Mouse (Mus musculus) T-helper 17 cell (primary cell): ENCODE measurements around the gene Arhgap10.

Experiments
- in situ Hi-C, 2 experiments: fragments of 300-600 bp; cut with MboI, MseI; formaldehyde crosslinking; loops; 1 replicate in 1 of 2; 2 replicates in 1 of 2; pipeline ENCODE4 v1.15.1; 2025; ENCODE audit warnings: high pct_unique_total_duplicates in 2 of 2

Arhgap10 gene

DNA sequence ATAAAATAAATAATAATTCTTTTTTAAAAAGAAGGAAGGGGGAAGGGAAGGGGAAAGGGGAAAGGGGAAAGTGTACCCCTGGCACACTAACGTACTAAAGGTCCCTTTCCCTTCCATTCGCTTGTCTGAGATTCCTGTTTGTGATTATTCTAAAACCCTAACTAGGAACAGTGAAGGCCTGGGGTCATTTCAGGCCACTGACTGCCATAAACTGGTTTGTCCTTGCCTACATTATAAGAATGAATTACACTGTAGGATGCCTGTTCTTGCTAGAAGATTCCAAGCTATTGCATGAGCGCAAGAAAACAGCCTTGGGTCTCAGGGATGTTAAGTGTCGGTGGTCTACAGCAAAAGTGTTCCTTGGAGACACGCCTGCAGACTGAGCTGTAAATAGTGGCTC is 263.3 kb downstream of the Arhgap10 start:
- in situ Hi-C loops, result no loop called here

DNA sequence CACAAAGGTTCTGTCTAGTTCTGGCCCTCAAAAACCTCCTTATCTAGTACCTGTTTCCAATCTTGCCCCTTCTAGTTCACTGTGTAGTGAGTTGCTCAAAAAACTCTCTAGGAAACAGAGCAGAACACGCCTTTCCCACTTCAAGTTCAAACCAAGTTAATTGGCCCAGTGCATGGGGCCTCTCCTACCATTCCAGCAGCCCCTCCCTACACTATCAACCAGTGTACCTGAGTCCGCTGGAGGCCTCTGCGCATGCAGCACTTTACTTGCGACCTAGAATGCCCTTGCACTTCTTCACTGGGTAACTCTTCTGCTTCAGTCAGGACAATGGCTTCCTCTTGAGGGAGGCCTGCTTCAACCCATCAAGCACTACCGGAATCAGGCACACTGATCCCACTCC is 266.6 kb downstream of the Arhgap10 start:
- in situ Hi-C loops, result no loop called here

DNA sequence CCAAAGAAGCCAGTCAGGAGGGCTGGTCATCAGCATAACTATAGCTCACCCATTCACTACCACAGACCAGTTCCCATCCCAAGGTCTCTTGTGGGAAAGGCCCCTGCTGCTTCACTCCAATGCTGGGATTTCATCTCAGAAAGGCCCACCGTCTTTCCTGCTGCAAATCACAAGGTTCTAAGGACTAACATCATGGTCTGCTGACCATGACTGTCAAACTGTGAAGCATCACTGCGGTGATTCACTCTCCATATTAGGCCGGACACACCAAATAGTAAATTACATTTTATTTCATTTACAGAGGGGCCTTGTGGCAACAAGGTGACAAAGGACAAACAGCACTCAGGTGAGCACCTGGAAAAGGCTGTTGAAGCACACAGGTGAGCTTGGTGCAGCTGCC is 267.7 kb downstream of the Arhgap10 start:
- in situ Hi-C loops, result no loop called here

DNA sequence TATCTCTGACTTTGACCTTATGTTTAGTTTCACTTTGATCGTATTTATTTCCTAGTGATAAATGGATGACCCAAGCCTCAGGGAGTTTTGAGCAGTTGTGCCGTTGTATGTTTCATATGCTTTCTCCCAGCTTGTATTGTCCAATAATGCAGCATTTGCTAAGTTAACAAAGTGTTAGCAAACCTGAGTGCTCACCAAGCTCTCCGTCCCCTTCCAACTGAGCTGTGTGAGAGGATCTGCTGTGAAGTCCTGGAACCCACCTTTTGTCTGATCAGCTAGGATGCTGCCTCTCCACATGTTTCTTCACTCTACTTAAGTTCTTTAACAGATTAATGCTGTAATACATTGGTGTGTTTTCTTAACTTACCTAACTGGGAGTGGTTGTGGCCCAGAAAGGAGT is 276.4 kb downstream of the Arhgap10 start:
- in situ Hi-C loops, result no loop called here

DNA sequence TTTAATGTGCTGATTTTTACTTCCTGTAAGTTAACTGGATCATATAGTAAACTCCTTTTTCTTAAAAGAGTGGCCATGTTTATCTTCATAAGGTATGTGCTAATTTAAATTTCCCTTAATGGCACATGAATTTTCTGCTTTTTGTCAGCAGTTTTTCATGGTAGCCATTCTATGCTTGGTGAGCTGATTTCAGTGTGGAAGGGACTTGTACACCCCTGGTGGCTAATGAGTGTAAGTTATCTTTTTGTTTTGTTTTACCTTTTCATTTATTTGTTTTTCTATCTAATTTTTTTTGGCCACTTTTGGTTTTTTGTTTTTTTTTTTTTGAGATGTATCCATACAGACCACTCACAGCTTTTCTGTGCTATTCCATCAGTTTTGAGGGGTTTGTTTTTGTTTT is 278.3 kb downstream of the Arhgap10 start:
- in situ Hi-C loops, result no loop called here

DNA sequence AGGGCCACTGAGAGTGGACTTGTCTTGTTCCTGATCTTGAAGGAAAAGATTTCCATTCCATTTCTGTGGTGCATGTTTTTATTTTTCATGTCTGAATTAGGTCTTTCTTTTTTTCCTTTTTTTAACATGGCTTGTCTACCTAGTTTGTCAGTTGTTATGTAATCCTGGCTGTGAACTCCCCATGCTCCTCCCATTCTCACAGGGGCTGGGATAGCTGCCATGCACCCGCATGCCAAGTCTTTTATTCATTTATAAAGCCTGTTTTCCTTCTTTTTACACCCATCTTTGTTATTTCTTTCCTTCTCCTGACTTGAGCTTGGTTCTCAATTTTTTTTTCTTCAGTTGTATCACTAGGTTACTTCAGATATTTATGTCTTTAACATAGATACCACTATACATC is 281.1 kb downstream of the Arhgap10 start:
- in situ Hi-C loops, result no loop called here

DNA sequence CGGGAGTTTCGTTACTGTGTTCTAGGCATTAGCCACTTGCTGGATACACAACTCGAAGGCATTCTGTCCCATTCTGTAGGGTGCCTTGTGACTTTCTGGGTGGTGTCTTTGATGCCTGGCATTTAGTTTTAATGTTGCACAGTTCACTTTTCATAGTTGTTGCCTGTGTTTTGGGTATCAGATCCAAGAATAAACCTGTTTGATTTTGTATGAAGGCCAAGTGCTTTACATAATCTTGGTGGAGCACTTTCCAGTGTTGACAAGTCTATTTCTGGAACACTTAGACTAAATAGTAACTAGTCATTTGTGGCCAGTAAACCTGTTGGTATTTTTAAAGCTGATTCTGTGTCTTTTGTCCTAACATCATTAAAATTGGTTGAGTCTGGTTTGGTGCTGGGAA is 285.3 kb downstream of the Arhgap10 start:
- in situ Hi-C loops, result no loop called here

DNA sequence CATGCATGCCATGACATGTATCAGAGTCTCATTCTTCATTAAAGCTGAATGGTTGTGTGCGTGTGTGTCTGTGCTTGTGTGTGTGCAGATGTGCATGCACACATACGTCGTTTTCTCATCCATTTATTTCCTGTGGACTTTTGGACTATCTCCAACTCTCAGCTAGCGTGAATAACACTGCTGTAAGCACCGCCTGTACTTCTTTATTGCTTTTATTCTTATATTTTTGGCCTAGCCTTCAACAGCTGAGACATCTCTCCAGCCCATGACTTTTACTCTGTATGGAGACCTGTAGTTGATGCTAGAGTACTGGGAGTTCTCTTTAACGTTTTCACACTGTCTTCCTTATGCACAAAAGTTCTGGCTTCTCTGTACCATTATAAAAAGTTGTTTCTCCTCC is 285.9 kb downstream of the Arhgap10 start:
- in situ Hi-C loops, result no loop called here

DNA sequence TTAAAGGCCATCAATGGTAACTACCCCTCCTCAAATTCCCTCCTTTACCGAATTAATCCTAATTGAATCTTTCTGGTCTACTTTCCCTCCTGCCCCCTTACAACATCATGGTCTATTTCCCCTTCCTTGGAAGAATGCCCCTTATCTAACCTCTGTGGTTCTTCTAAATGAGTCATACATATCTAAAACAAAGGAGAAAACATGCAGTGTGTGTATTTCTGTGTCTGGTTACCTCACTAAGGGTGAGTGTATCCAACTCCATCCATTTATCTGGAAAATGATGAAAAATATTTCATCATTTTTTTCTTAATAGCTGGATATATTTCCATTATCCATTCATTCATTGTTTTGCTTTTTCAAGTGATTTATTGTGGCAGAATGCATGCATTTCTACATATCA is 286.5 kb downstream of the Arhgap10 start:
- in situ Hi-C loops, result no loop called here

DNA sequence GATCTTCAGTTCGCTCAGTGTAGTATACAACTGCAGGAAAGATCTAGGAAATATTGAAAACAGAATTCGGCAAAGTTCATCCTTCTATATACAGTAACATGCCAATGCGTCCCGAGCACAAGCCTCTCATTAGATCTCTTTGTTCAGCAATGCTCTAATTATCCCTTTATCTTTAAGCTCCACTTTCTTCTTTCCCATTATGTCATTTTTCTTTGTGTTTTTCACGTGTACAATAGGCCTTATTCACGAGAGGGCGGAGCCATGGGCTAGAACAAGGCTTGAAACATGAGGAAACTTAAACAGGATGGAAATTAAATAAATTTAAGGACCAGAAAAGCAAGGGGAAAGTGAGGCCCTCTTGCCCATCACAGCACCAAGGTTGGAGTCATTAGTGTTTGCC is 289.1 kb downstream of the Arhgap10 start:
- in situ Hi-C loops, result no loop called here

DNA sequence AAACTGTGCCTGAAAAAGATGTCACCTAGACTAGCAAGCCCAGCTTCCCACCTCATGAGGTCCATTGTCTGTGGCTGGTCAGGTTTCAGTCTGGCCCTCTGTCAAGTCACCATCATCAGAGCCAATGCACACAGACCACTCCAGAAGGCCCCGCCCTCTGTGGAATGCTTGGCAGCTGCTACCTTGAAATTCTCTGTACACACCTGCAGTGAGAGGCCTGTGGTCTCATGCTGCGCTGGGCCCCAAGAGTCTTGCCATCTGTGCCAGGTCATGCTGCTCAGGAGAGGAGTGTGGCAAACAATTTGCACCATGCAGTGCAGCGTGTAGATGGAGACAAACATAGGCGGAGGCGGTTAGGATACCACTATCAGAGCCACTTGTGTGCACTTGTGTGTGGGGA is 290.0 kb downstream of the Arhgap10 start:
- in situ Hi-C loops, result no loop called here

DNA sequence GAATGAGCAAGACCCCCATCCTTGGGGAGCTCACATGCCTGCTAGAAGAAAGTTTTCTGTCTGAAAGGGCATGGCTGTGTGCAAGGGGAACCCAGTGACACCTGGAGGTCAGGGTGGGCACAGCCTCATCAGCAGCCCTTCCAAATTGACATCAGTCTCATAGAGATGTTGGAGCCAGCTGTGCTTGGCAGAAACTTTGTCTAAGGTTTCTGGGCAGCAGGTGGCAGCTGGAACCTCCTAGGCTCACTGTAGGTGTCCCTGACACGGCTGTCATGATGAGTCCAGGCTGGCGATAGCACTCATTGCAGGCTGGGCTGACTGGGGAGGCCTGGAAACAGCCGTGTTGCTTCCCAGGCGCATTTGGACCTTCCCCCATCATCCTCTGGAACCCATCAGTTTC is 294.6 kb downstream of the Arhgap10 start:
- in situ Hi-C loops, result no loop called here

DNA sequence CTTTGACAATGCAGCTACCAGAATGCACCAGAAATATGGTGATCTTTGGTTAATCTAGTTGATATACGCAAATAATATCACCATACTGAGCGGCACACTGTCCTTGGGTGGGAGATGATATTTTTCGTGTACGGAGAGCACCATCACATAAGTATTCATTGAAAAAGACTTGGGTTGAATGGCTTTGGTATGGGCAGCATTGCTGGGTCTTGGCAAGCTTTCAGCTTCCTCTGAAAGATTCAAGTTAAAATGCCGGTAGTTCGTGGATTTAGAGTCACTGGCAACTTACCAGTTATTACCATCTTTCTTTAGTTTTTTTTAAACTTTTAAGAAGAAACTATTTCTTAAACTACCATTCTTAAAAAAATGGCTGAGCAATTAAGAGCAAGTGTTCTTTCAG is 302.6 kb downstream of the Arhgap10 start:
- in situ Hi-C loops, result no loop called here

DNA sequence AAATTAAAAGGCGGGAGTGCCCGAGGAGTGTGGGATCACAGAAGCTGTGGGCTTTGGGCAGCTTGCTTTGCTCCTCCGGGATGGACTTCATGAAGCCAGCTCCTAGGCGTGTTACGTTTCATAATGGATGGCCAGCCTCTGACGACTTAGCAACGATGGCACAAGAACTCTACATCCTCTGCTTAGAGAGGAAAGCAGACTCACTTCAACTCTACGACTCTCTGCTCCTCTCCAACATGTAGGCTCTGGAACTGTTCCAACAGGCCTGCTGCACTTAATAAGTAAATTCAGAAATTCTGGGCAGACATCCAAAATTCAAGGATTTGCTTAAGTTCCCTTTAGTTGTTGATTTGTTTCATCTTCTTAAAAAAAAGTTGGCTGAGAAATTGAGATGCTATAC is 303.1 kb downstream of the Arhgap10 start:
- in situ Hi-C loops, result no loop called here

DNA sequence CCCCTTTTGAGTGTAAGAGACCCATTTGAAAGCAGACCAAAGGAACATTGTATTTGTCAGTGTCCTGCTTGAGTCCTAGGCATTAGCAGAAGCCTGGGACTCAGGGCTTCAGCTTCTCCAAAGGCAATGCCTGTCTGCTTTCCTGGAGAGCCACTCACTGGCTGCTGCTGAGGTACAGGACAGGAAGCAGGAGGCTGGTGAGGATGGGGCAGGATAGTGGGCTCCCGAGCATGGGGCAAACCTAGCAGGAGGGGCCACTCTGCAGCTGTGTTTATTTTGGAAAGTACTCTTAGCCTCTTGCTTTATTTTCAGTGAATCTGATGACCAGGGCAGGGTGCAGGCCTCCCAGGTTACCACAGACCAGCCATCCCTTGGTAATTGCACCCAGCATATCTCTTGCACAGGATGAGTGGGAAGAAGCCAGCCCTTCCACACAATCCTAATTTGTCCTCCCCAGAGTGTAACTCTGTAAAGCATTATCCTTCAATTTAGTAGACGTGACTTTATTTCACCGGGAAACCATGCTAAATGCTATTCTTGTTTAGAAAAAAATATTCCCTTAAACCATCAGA is 303.8 kb downstream of the Arhgap10 start:
- in situ Hi-C loops, result no loop called here

DNA sequence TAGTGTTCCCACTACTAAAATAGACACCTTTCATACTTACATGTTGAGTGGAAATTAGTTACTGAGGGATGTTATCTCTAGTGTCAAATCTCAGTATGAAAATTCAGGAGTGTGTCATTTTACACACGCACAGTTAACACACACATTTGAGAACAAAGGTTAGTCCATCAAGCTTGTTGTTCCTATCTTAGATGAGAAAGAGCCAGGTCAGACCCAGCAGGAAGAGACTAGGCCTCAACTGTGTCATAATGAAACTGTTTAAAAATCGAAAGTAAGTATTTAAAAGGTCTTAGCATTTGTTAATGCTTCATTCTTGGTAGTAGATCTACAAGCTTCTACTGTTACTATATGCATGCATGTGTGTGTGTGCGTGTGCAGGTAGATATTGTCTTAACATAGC is 308.5 kb downstream of the Arhgap10 start:
- in situ Hi-C loops, result no loop called here
